Mouse (Mus musculus): Measurements from ENCODE around the gene Dnm3.

DNA sequence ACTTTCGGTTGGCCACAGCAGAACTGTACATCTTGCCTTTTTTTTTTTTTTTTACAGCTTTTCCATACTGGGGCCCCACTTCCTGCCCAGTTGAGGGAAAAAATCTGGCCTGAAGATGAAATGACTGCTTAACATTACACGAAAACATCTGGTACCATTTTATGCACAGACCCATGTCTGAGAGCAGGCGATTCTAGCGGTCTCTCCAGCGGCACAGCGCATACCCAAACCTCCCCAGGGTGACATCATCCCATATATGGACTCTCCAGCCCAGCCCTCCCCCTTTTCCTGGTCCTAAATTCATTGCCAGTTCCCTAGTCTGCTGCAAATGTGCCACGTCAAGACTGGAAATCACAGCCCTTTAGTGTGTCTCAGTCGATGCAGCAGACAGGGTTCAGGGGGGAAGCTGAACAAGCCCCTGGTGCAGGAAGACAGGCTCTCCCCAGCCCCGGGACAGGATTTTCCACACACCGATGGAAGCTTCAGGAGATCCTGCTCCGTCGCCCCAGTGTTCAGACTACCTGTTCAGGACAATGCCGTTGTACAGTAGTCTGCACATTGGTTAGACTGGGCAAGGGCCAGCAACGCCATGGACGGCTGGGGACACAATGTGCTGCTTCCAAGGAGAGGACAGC, 260.4 kb downstream of the Dnm3 start:
- TF ChIP-seq CTCF (IDR thresholded peaks at IDR 0.05; ENCODE audit: control insufficient read depth, insufficient read depth, low read length): no peak
- no peak for TF ChIP-seq POLR2A (IDR thresholded peaks at IDR 0.05; ENCODE audit: borderline replicate concordance, control insufficient read depth, low read depth, low read length)
